Mouse (Mus musculus) mouse trophoblast stem cell (cell line): ENCODE measurements around the gene Yjefn3.

Source experiments
- in situ Hi-C, 2 experiments: fragments of 300-500 bp; cut with MseI, MboI; formaldehyde crosslinking; loops; 2 replicates in 1 of 2; 3 replicates in 1 of 2; pipeline ENCODE4 v1.15.1; 2025

Yjefn3 gene

DNA sequence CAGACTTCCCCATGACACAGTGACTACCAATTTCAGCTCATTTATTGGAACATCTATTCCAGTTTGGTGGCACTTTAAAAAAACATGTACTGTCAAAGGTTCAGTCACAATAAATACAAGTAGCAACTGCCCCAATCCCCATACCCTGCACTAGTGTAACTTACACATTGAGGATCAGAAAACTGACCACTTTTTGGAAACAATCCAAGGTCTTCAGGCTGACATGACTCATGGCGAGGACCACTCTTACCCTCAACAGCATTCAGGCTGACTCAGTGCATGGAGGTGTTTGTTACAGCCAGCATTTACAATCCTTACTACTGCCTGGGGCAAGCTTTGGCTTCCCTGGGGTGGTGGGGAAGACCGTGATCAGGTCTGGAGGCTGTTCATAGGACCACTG, 4.6 kb upstream of the Yjefn3 start:
- in situ Hi-C loops: no loop called here

GRCm38 (mm10) chr8:69906260-69906659, 3.7 kb upstream of the Yjefn3 start:
- in situ Hi-C loops: no loop called here

GRCm38 (mm10) chr8:69904096-69904495, 1.6 kb upstream of the Yjefn3 start:
- in situ Hi-C loops: no loop called here

DNA sequence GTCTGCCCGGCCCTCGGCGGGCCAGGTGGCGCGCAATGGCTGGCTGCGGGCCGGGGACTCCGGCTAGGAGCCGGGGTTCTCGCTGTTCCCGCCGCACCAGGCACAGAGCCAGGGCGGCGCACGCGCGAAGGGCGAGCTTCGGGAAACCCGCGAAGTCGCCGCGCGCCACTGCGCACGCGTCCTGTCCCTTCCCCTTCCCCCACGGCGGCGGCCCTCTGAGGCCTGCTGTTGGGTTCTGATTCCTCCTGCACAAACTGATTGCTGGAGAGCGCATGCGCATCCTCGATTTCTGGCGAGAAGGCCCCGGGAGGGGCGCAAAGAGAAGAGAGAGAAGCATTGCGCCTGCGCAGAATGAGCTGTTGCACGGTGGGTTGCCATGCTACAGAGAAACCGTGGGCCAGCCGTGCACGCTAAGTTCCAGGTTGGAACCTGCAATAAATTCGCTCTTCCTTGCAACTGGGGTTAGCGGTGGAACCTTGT, 591 bp upstream of the Yjefn3 start:
- in situ Hi-C loops: no loop called here

GRCm38 (mm10) chr8:69901484-69902162, 889 bp downstream of the Yjefn3 start:
- in situ Hi-C loops: no loop called here

GRCm38 (mm10) chr8:69900895-69901451, 1.5 kb downstream of the Yjefn3 start:
- in situ Hi-C loops: no loop called here

- in situ Hi-C loops: no loop called here
Observed at GRCm38 (mm10) chr8:69899876-69900275, 2.6 kb downstream of the Yjefn3 start.

GRCm38 (mm10) chr8:69897857-69898256, 4.7 kb downstream of the Yjefn3 start:
- in situ Hi-C loops: no loop called here

DNA sequence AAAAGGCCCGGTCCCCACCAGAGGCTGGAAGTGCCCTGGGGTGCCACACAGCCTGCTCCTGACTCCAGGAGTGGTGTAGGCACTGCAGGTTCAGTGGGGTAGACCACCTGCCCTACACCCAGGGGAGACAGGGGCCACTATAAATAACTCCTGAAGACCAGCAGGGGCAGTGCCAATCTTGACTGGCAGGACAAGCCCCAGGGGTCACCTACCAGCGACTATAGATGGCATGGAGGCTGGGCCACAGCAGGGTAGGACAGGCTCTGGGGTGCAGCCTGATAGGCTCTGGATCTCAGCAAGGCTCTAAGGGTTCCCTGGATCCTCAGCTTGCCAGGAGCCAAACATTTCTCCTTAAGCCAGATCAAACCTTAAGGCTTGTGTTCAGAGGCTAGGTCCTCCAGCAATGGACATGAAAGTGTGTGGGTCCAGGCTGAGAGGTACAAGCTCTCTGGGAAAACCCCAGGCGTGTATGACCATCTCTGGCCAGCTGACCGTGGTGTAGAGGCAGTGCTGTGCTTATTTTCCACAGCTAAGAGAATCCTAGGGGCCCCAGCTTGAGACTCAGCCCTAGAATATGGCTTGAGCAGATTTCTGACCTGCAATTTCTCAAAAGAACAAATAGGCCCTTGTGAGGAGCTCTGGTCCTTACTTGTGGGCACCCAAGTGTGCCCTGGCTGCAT, 6.6 kb downstream of the Yjefn3 start:
- in situ Hi-C loops: no loop called here

DNA sequence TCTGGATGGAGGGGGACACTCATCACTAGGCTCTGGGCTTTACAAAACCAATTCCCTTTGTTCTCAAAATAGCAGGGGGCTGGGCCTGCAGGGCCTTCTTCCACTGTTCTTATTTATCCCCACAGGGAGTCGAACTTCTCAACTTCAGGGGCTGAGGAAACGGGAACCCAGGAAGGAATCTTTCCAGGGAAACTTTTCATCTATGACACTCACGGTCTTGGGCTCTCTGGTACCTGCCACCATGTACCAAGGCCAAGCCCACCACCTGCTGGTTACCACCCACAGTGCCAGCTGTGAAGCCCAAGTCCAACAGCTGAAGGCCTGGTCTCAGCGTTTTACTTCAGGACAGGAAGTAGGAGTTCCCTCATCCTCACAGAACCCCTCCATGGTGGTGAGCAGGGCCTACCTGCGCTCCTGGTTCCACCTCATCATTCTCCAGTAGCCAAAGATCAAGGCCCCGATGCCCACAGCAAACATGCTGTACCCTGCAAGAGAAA, 7.6 kb downstream of the Yjefn3 start:
- in situ Hi-C loops: no loop called here

- in situ Hi-C loops: no loop called here
Observed at GRCm38 (mm10) chr8:69893863-69894262, 8.6 kb downstream of the Yjefn3 start.

DNA sequence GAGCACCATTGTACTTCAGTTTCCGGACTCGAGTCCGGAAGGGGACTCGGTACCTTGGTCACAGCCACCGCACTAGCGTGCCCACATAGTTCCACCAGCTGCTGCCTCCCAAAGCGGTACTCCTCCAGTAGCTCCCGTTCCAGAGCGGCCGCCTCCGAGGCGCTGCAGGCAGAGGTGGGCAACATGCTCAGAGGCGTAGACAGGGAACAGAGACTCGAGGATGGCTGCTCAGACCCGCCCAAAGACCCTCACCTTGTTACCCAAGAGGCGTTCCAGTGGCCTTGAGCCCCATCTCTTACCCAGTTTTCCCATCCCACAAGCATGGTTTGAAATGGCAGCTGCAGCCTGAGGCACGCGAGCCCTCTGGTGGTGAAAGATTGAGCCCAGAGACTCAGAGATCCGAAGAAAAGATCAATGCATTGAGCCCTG, 11.7 kb downstream of the Yjefn3 start:
- in situ Hi-C loops: no loop called here

- in situ Hi-C loops: no loop called here
Observed at GRCm38 (mm10) chr8:69888902-69889301, 13.6 kb downstream of the Yjefn3 start.

DNA sequence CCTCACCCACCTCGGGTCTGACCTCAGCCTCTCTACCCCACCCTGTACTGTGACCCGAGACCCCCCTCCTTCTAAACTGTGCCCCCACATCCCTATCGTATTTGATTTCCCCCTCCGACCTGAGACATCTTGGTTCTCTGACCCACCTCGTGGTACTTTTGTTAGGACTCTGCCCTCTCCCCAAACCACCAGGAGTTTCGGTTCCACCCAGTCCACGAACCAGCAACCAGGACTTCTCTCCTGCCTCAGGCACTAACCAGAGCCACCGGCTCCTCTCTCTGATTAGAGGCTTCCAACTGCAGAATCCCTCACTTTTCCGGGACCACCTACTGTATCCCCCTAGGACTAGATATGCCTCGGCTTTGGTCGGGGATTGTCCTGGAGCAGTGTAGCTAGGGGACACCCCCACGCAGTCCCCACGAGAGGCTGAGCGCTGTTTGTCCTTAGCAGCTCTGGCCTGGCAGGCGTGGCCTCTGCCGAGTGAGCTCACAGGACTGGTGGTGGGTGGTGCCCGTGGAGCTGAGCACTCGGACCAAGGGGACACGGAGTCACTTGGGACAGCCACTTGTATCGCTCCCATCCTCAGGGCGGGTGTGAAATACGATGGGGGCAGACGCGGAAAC, 14.2 kb downstream of the Yjefn3 start:
- in situ Hi-C loops: no loop called here

DNA sequence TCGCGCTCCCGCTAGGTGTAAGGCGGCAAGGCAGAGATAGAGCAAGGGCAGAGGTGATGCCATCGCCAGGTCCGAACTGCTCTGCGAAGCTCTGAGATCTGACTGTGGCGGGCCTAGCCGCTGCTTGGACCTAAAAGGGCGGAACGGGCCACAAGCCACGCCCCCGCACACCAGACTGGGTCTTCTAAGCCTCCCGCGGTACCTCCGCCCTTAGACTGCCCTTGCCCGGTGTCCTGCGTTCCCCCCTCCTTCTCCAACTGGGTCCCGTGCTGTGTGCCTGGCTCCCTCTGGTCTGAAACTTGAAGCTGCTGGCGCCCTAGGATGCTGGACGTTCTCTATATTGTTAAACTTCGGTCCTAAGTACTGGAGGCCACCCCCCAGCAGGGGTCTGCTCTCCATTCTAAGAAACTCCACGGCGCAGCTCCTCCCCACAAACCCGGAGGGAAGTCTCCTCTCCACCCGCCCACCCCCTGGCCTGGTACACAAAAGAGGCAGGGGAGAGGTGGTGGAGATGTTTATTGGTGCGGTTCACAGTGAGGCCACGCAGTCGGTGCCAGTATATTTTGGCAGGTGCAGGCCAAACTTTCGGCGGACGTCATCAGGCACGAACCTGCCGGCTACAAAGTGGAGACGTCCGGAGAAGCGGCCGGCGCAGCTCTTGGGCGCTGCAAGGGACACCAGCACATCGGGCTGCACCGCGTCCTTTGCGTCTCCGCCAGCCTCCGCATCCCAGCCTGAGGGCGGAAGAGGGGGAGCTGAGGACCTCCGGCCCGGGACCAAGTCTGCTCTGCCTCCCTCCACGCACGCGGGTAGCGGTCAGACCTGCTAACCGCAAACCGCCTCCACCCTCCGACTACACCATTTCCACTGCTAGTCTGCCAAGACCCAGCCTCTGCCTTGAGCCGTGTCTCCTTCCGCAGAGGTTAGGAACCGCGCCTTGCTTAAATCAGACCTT, 14.9 kb downstream of the Yjefn3 start, which contains the start of gene Cilp2:
TSS of gene Cilp2 (minus strand) at position 399 of the 955 bp plus-strand sequence.
- in situ Hi-C loops: no loop called here

DNA sequence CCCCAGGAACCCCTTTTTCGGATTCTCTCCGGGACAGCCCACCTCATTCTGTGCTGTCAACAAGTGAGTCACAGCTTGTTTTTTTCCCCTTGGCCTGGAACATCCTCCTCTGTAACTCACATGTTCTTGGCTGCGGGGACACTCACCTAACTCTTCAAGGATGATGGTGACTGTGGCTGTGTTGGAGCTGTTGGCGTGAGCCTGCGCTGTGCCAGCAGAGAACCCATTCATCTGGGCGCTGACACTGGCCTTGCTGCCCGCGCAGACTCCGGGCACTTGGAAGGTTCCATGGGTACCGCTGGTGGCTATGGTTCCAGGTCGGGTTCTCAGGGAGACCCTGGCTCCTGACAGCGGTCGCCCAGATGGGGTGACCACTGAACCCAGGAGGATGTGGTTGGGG, 18.4 kb downstream of the Yjefn3 start:
- in situ Hi-C loops: no loop called here

DNA sequence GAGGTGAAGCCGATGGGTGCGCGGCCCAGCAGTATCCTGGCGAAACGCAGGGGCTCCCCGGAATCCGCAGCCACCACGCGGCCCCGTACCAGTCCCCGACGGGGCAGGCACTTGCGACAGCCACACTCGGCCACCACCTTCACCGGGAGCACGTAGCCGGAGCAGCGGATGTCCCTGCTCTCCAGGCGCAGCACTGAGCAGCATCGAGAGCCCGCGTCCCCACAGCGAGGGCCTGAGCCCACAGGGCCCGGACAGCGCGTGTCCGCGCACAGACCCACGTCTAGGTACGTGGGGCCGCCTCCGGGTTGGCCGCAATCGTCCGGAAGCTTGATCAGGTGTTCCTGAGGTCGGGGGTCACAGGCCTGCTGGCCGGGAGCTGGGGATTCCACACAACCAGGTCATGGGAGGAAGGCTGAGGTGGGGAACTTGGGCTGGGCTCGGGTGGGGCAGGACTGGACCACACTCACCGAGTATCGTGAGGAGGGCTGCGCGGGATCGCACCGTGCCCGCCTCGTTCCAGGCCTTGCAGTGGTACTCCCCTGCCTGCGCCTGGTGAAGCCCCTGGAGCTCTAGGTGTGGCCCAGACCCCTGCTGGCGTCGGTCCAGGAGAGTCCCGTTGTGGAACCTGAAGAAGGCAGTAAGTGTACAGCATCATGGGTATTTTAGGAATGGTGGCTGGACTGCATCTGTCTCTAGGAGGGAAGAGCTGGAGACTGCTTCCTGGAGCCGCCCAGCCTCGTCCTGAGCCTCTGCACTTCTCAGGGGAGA, 19.5 kb downstream of the Yjefn3 start:
- in situ Hi-C loops: no loop called here

DNA sequence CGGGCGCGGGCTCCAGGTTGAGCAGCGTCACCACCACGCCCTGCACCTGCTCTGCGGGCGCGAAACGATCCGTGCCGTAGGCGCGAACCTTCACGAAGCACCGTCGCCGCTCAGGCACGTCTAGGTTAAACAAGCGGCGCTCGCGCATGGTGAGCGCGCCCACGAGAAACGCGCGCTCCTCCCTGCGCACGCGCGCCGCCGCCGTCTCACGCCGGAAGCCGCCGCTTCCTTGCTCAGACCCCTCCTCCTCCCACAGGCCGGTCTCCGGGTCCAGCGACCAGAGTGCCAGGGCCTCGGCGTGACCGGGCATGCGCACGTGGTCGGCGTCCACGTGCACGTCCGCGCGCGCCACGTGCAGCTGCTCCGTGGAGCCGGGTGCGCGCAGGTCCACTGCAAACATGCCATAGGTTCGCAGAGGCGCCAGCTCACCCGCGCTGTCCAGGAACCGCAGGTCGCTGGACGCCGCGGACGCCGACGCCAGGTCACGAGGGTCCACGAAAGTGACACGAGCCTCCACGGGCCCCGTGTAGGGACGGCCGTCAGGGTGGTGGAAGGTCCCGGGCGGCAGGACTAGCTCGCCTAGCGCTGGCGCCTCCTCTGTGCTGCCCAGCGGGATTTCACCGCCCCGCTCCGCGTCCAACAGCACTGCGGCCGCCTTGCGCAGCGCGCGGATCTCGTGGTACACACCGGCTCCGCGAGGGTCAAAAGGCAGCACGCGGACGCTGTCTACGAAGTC, 20.3 kb downstream of the Yjefn3 start:
- in situ Hi-C loops: no loop called here

- in situ Hi-C loops: no loop called here
Observed at GRCm38 (mm10) chr8:69881261-69881865, 21.1 kb downstream of the Yjefn3 start.
